Mouse (Mus musculus): Measurements from ENCODE around the gene Tab2.
"Not testable (repeated sequence)": the region's sequence is repeated elsewhere in the genome, so short reads cannot be mapped to it uniquely, and the experiment has no call there.

Gene Tab2

DNA sequence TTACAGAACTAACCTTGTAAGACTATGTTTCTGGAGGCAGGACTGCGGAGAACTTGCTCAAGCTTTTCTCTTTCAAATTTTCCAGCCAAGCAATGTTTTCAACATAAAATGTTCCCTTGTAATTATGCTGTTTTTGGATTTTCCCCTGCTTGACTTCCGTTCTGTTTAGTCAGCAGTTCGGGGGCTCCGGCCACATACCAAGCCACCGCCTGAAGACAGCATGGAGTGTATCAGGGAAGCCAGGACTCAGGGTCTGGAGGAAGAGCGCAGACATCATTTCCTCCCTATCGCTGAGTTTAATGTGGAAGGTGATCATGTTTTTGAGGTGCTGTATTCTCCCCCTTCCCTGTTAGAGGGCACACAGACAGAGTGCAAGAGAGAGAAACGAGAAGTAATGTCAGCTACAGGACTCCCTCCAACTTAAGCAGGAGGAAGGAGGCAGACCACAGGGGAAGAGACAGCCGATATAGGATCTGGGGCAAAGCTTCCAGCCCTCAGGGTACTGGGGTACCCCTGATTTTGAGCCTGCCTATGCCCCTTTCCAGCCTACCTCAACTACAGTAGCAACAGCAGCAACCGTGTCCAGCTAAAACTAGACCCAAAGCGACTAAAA, 67.7 kb downstream of the Tab2 start:
- no peak for DNase-seq

DNA sequence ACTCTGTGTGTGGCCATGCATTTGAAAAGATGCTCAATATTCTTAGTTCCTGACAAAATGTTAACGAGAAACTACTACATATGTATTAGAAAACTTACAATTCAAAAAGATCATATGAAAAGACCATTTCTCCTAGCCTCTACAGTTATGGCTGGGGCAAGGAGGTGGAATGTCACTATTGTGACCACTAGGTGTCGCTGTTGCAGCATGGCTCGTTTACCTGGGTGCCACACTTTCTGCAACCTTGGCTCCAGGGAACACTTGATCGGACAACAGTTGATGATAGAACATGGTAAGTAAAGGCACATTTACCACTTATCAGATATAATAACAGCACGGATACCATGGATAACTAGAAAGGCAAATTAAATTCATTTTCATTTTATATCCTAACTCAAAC, 72.5 kb downstream of the Tab2 start:
- peak; percentile 83 for DNase-seq

DNA sequence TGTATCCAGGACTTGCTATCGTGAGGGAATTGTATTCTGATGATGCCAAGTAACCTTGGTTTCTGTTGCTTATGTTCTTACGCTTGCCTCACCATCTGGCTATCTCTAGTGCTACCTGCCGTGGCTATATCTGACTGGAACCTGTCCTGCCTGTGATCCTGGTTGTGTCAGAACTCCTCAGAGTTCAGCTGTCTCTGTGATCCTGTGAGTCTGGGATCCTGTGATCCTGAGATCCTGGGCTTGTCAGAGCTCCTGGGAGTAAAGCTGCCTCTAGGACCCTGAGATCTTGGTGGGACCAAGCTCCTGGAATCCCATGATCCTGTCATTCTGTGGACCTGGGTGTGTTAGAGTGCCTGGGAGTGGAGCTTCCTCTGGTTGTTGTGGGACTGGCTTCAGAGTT, 74.1 kb downstream of the Tab2 start:
- DNase-seq: no peak

DNA sequence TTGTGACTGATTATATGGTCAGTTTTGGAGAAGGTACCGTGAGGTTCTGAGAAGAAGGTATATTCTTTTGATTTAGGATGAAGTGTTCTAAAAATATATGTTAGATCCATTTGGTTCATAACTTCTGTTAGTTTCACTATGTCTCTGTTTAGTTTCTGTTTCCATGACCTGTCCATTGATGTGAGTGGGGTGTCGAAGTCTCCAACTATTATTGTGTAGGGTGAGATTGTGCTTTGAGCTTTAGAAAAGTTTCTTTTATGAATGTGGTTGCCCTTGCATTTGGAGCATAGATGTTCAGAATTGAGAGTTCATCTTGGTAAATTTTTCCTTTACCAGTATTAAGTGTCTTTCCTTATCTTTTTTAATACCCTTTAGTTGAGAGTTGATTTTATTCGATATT, 75.7 kb downstream of the Tab2 start:
- DNase-seq: not testable (repeated sequence)

DNA sequence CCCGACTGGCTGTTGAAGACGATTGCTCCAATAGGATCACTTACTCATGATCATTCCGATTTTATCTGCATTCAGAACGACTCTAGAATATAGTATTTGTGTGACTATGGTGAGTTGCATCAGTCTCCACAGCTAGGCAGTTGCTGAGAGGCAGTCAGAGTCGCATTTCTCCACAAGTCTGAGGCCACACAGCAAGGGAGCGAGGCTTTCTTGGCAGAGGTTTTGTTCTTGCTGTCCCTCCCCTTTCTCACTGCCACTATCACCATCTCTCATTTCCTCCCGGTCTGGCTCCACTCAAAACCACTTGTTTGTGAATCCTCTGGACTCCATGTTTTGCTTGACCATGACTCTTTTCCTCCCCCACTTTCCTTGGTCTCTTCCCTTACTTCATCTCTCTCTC, 81.8 kb downstream of the Tab2 start:
- no peak for DNase-seq

DNA sequence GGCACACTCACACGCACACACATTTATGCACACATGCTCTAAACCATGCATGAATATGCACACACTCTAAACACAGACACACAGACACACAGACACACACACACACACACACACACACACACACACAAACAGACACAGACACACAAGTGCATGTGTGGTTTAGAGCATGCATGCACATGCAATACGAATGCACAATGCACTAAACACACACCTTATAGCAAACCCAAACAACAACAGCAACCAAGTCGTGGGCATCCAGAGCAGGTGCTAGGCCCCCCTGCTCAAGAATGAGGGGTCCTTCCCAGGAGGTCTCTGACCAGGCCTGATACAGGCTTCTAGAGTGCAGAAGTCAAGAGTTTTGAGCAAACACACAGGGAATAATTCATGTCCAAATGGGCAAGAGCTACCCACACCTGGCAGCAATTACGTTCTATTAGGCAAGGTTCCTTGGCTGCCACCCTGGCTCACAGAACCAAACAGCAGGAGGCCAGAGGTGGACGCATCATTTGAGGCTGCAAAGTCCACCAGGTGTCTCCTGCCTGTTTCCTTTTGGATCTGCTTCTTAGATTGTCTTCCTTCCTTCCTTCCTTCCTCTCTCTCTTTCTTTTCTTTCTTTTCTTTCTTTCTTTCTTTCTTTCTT, 84.5 kb downstream of the Tab2 start:
- DNase-seq: no peak

DNA sequence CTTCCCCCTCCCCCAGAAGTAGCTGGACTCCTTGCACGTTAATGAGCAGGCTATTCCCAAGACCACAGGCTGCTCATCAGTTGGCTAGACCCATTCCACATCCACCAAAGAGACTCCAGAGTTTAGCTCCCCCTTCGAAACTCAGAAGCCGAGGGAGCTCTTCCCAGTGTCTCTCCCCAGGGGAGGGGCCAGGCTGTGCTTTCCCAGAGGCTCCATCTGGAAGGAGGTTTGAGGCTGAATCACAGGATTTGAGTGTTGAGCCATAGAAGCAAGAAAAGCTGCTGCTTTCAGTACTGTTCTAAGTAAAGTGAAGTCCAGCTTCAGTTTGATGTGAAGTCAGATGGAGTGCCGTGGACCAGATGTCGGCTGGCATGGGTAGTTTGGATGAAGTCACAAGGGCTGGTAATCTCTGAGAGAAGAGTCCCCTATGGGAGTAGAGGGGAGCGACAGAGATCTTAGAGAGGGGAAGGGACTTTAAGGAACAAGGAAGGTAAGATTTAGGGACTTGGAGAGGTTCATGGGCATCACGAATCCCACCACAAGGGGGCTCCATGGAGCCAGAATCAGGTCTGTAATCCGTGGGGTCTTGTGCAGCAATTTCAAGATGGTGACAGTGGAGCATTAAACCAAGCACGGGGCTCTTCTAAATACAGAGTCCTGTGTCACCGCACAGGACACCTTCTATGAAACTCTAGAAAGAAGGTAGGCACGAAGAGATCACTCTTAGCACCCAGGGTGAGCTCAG, 85.3 kb downstream of the Tab2 start:
- DNase-seq: peak; percentile 41

DNA sequence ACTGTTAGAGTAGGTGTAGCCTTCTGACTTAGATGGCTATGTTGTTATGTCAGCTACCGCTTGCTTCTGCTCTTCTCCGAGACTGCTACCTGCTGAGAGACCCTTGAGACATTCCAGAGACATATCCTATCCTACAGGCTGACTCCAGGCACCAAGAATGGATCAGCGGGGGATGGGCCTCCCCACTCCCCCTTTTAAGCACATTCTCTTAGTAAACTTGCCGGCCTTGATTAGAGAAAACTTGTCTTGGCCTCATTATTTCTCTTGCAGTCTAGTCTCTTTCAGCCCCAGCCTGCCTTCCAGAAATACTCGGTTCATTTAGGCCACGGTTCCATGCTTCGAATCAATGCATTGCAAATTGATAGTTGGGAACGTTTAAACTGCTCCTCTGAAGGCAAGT, 86.3 kb downstream of the Tab2 start:
- no peak for DNase-seq

DNA sequence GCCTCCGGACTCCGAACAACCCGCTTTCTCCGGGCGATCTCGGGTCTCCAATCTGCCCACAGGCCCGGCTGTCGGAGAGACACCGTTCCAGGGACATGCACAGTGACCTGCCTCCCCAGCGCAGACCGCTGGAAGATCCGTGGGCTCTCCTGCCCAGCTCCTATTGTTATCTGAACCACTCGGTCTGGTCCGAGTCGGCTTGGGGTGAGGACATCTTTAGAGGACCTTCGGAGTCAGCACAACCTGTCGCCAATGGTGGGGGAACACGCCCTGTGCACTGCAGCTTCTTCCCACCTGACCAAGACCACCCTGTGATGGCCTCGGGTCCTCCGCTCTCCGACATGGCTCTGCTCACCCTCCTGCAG, 88.4 kb downstream of the Tab2 start:
- no peak for DNase-seq

DNA sequence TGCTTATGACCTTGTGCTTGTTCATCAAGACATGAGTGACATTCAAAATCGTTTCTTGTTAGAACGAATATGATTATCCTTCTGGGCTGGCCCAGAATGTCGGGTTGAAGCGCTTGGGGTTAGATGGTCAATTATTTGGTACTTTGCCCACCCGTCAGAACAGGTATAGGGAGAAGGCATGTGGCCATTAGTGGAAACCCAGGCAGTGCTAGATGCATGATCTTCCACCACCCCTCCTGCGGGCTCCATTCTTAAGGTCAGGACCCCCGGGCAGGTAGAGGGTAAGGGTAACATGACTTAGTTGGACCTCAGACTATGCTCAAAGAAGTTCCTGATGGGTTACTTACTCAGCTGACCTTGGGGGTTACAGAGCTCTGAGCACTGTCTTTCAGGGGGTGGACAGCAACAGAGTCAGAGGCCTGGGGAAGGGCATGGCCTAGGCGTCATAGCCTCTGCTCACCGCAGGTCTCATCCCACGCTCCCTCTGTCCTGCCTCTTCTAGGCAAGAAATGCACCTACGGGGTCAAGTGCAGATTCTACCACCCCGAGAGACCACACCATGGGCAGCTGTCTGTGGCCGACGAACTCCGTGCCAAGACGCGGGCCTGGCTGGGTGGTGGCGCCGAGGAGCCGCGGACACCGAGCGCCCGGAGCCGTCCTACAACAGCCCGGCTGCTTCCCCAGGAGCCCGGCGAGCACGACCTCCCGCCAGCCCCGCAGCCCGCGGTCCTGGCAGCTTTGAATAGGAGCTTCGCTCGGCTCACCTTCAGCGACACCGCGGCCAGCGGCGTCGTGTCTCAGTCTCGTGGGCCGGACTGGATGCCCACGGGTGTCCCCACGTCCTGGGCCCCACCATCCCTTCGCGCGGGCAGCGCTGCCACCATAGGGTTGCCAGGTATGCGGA, 89.0 kb downstream of the Tab2 start:
- peak; percentile 41 for DNase-seq

DNA sequence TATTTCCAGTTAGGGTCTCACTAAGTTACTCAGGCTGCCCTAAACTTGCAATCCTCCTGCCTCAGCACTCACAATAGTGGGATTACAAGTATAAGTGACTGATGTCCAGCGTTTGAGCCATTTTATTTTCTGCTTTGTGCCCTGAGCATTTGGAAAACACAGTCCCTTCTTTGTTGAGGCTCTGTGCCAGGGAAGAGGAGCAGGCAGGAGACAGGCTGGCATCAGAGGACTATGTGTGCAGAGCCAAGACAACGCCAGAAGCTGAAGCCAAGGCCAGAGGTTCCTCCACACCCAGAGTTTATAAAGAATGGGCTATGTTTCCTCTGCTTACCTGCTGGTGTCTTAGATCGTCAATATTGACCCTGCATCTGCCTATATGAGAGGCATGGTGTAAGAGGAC, 91.2 kb downstream of the Tab2 start:
- DNase-seq: no peak

DNA sequence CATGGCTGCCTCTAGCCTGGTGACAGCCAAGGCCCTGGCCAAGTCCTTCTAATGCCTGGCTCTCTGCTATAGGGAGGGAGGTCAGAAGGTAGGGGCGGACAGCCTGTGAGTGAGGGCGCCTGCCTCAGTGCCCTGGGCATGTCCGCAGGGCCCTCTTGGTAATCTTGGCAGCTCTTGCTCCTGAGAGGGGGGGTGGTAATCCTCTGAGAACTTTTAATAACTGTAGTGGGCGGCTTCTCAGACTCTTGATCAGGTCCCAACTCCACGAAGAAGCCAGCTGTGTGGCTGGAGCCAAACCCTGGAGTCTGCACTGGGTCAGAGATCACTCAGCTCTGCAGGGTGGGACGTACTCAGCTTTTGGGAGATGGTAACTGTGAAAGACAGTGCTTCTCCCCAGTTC, 91.8 kb downstream of the Tab2 start:
- no peak for DNase-seq

DNA sequence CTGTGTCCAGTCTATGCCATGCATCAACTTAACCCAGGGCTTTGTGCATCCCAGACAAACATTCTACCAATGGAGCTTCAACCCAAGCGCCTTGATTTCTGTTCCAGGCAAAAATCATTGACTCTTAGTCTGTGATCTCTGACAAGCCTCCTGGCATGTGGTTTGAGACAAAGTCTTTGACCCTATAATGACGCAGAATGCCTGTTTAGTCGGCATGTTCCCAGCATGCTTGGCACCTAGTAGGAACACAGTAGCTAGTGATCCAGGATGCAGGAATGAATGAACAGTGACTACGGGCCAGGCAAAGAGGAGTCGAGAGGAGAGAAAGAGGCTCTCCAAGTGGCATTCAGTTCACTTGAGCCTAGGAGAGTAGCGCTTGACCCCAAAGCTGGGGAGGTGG, 92.6 kb downstream of the Tab2 start:
- DNase-seq: no peak

DNA sequence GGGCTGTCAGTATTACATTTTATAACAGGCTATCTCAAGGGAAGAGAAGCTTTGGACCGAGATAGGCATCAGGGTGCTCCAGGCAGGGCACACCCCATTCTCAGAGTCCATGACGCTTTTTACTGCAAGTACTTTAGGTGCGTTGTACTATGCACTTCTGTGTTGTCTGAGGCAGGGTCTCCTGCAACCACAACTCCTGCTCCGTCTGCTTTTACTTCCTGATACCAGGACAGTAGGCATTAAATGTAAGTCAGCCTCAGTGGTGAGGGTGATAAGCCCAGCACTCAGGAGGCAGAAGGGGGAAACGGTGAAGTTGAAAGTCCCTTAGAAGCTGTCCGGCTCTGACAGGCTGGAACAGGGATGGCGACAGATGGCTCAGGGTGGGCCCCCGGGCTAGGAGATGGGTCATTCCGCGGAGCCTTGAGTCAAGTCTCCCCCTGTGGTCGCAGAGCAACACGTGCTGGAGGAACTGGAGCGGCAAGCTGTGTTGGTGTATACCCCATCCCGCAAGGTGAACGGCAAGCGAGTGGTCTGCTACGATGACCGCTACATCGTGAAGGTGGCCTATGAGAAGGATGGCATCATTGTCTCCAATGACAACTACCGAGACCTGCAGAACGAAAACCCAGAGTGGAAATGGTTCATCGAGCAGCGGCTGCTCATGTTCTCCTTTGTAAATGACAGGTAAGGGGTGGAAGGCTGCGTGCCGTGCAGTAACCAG, 93.9 kb downstream of the Tab2 start:
- DNase-seq: no peak

DNA sequence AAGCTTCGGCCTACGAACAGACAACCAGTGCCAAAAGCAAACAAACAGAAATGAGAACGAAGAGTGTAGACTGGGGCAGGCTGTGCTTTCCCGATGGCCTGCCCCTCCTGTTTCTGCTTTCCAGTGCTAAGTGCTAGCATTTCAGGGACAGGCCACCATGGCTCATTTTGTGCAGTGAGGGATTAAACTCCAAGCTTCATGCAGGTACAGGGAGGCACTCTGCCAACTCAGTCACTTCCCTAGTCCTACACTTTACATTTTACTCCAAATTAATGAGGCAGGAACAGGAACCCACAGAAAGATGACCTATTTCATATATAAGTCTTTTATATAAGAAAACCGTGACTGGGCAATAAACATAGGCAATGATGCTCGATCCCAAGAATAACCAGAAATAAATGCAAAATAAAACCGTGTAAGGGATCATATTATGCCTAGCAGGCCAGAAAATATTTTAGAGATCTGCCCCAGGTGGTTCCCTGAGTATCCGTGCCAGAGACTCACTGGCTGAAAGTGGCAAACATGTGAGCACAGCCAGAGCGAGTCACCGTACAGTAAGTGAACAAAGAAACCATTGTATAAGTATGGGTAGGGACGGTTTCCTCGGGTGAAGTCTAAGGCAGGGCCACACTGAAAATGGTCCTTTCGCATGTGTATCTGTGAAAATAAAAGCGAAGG, 94.6 kb downstream of the Tab2 start:
- DNase-seq: no peak

DNA sequence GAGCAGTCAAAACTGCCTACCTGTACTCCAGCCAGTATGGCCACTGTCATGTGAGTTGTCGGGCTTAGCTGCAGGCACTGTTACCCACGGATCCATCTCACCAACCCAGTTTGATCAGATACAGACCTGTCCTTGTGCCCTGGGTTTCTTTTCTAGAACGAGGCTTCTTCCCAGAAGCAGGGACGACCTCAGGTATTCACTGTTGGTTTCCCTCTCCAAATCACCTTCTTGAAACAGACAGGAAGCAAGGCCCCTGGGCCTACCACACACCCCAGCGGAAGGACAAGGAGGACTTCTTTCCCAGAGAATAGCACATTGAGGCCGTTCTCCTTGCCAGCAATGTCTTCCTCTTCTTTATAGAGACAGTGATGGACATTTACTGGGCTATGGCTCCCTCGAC, 95.5 kb downstream of the Tab2 start:
- DNase-seq: no peak
